Mouse (Mus musculus) bone marrow, adult 2 months (tissue): ENCODE results near the gene Trim8. TPM values are rescaled to one million over a fixed set of nuclear protein-coding genes. Genes with fewer than 3 reads are reported as not detected.

Experiments used
- H3K27ac ChIP-seq: fragments of 200-500 bp; 2 replicates; pipeline ENCODE4 v1.5.1; 2012; ENCODE audit warnings: low read depth, mild to moderate bottlenecking, control low read depth, inconsistent platforms, low read length; ENCODE audit not compliant: control insufficient read depth, poor library complexity, insufficient read depth
- H3K4me1 ChIP-seq: fragments of 200-500 bp; 2 replicates; pipeline ENCODE4 v1.6.1; 2011; ENCODE audit warnings: low read length; ENCODE audit not compliant: control insufficient read depth, insufficient read depth
- H3K4me3 ChIP-seq: fragments of 200-500 bp; replicated peaks from 2 replicates; pipeline ENCODE3; 2011; ENCODE audit warnings: mild to moderate bottlenecking, low read depth, low read length, control low read depth; ENCODE audit not compliant: control insufficient read depth
- CTCF ChIP-seq: fragments of 200-500 bp; IDR thresholded peaks from 2 replicates; pipeline ENCODE4 v1.5.1; 2011; ENCODE audit warnings: low read length, control low read depth; ENCODE audit not compliant: control insufficient read depth, insufficient read depth
- POLR2A ChIP-seq: fragments of 200-500 bp; IDR thresholded peaks from 2 replicates; pipeline ENCODE4 v1.6.1; 2011; ENCODE audit warnings: low read depth, mild to moderate bottlenecking, control low read depth, low read length, borderline replicate concordance; ENCODE audit not compliant: control insufficient read depth
- WGBS: fragments of 180-500 bp; shearing (Covaris S2); methylation state at CpG from one replicate; pipeline ENCODE4 v1.1.7; 2018; 5-methylcytosine and 5-hydroxymethylcytosine counted together
- polyA plus RNA-seq: library from polyadenylated mRNA; stranded (reverse); fragments of >200 nt; gene quantifications from 2 replicates; pipeline ENCODE4 v1.2.4, GENCODE M21; 2011; ENCODE audit warnings: low replicate concordance; ENCODE audit not compliant: missing spikeins, insufficient read depth, insufficient read length

The Trim8 gene
- polyA plus RNA-seq, 1 experiment = 25.9 TPM

DNA sequence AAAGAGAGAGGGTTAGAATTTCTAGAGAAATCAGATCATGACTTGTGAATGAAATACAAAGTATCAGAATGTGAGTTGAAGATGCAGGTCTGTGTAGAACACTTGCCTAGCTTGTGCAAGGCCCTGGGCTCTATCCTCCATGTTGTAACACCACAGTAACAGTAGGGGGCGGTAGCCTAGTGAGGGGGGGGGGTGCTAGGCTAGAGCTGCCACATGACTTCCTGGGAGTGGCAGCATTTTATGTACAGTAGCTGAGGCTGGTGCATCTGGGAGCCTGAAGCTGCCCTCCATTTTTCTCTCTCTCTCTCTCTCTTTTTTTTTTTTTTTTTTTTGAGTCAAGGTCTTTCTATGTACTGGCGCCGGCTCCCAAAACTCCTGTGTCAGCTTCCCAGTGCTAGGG is 9.3 kb downstream of the Trim8 start:
- TF ChIP-seq CTCF = peak; percentile 65; the same call in 1 of the 2 replicates
- TF ChIP-seq POLR2A = no peak
- Histone ChIP-seq H3K4me1 (peaks cover 1% of the 10 kb centered on the region; the same call in 1 of the 2 replicates), H3K27ac (peak overlapping the region; percentile 52; the same call in 1 of the 2 replicates), H3K4me3 (no peak overlapping the region)
- 12% methylated on average over 3 of the region's 3 CpGs for WGBS

DNA sequence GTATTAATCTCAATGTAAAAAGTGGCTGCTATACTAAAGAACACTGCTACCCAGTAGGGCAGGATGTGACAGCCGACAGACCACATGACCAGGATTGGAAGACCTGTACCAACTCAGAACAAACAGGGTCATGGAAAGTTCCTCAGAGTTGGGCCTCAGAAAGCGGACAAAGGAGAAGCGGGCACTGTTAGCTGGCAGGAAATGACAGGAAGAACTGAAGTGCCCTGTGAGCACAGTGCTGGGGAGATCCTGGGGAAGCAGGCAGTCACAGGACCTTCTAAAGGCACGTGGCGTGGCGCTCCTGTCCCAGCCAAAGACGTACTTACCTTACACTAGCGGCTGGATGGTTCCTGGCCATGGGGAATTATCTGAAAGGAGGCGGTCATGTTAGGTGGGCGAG is 9.8 kb downstream of the Trim8 start:
- TF ChIP-seq POLR2A (no peak), CTCF (no peak)
- WGBS = 34% methylated on average over 10 of the region's 10 CpGs
- Histone ChIP-seq H3K4me1 (peaks cover 1% of the 10 kb centered on the region; the same call in 1 of the 2 replicates), H3K27ac (peak overlapping the region; percentile 52), H3K4me3 (no peak overlapping the region)

DNA sequence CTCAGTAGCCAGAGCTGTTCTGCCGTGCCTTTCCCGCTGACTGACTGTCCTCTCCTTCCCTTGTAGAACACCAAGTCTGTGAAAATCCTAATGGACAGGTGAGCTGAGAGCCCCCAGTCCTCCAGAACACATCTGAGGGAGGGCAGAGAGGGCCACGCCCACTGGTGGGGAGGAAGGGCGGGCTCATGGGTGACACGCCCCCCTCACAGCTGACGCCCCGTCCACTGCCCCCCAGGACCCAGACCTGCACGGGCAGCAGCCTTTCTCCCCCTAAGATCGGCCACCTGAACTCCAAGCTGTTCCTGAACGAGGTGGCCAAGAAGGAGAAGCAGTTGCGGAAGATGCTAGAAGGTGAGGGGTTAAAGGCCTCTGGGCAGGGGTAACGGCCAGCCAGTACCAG is 12.9 kb downstream of the Trim8 start:
- no peak overlapping the region for H3K4me3 ChIP-seq
- TF ChIP-seq CTCF (no peak), POLR2A (no peak)
- H3K4me1 ChIP-seq = peaks cover 6% of the 10 kb centered on the region
- 80% methylated on average over 12 of the region's 12 CpGs for WGBS
- H3K27ac ChIP-seq = no peak overlapping the region

DNA sequence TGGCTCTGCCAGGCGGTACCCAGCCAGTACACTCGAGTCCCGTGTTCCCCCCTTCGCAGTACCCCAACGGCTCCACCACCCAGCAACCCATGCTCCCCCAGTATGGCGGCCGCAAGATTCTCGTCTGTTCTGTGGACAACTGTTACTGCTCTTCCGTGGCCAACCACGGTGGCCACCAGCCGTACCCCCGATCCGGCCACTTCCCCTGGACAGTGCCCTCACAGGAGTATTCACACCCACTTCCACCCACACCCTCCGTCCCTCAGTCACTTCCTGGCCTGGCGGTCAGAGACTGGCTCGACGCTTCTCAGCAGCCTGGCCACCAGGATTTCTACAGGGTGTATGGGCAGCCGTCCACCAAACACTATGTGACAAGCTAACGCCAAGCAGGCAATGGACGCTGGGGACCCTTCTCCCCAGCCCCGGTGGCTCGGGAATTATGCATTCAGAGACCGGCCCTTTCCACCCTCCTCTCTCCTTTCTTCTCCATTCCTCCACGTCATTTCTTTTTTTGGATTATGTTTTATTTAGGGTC is 13.9 kb downstream of the Trim8 start:
- TF ChIP-seq CTCF (no peak), POLR2A (no peak)
- peaks cover 6% of the 10 kb centered on the region for H3K4me1 ChIP-seq
- H3K27ac ChIP-seq = no peak overlapping the region
- WGBS = 84% methylated on average over 24 of the region's 24 CpGs
- no peak overlapping the region for H3K4me3 ChIP-seq

DNA sequence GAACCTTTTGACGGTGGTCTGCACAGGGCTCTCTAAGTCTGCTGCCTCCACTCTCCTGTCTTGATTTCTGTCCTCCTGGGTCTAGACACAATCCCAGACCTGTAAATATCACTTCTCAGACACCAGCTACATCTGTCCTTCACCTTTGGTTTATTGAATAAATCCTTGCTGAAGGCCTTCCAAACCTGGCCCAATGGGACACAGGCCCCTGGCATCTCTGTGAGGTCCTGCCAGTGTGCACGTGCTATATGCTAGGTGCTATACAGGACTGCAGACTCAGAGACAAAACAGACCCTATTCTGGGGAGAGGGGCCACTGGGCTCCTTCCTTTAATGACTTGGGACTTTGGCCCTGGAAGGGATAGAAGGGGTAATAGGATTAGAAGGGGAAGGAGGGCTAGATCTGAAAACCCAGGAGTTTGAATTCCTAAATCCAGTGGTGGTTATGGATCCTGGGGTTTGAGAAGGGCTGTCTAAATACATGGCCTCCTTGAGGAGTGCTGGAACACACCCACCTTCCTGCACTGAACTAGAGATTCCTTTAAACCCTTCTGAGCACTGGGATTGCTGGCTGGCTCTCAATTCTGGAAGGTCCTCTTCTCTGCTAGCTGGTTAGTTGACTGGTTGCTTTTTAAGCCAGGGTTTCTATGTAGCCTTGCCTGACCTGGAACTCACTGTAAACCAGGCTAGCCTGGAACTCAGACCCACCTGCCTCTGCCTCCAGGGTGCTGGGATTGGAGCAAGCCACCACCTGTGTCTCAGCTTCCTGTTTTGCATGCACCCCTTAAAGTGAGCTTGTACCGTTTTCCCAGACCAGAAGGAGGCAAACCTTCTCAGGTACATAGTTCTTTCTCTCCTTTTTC is 15.4 kb downstream of the Trim8 start:
- TF ChIP-seq POLR2A = no peak
- no peak for TF ChIP-seq CTCF
- H3K4me1 ChIP-seq = peaks cover 6% of the 10 kb centered on the region
- no peak overlapping the region for H3K4me3 ChIP-seq
- 55% methylated on average over 3 of the region's 3 CpGs for WGBS
- H3K27ac ChIP-seq = no peak overlapping the region

DNA sequence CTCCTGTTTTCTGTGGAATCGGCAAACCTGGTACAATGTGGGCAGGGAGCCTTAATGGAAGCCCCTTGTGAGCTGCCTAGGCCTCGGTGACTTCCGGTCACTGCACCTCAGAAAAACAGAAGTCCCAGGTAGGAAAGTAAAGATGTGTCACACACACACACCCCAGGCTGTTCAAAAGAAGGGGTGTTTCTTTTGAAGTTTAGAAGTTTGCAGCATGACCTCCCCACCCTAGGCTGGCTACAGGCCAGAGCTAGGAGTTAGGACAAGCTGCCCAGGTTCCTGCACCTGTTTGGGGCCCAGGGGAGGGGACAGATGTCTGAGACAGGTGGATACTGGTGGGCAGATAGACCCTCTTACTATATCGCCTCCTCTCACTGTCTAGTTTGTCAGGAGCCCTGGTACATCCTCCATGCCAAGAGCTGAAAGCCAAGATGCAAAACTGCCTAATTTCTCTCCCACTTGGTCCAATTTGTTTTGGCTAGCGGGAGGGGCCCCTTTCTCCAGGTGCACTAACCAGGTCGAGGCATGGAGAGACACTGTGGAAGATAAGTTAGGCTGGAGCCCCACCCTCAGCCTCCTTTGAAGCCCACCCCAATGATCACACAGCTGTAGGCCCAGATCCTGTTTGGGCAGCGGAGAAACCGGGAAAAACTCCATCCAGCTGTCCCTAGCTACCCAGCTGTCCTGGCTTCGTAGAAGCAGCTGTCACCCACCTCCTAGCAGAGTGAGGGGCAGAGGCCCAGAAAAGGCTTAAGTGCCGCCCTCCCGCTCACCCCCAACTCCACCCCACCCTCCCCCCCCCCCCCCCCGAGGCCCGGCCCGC is 16.2 kb downstream of the Trim8 start:
- no peak overlapping the region for H3K4me3 ChIP-seq
- WGBS = 25% methylated on average over 14 of the region's 14 CpGs
- H3K27ac ChIP-seq = peak overlapping the region; percentile 29
- TF ChIP-seq POLR2A (no peak), CTCF (no peak)
- peaks cover 8% of the 10 kb centered on the region for H3K4me1 ChIP-seq

DNA sequence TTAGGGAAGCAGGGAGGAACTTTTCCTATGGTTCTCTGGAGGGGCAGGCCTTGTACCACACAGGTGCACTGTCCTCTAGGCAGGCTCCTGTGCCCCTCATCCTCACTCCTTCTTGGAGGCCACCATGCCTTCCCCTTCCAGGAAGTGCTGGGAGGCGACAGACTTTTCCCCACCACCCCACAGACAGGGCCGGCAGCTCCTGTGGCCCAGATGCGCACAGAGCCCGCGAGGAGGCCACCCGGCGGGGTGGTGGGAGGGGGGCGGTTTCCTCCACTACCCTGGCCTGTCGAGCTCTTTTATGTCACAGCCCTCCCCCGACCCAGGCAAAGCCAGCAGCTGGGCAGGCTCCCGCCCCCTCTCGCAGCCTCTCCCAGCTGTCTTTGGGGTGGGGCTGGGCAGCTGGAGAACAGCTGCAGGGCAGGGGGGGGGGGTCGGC is 16.9 kb downstream of the Trim8 start:
- TF ChIP-seq CTCF (no peak), POLR2A (no peak)
- peak overlapping the region; percentile 12; the same call in 1 of the 2 replicates for H3K27ac ChIP-seq
- WGBS = 1% methylated on average over 13 of the region's 13 CpGs
- H3K4me3 ChIP-seq = no peak overlapping the region
- H3K4me1 ChIP-seq = peaks cover 11% of the 10 kb centered on the region
